Mouse (Mus musculus) midbrain, embryonic 11.5 days (tissue): ENCODE data around the gene Gpank1. TPM values are rescaled to one million over a fixed set of nuclear protein-coding genes. Genes with fewer than 3 reads are reported as not detected.
"Not testable (repeated sequence)": the region's sequence is repeated elsewhere in the genome, so short reads cannot be mapped to it uniquely, and the experiment has no call there.

Experiments used
- ATAC-seq: fragments of 200-750 bp; cut with Nextera tagmentation; 2 replicates; pipeline ENCODE4 v1.8.0; 2017; ENCODE audit warnings: moderate TSS enrichment, moderate library complexity; ENCODE audit not compliant: low FRiP score
- DNase-seq: peaks from one replicate; pipeline ENCODE4 v3.0.0; 2015; ENCODE audit warnings: low spot score; ENCODE audit errors: missing footprints
- H3K27ac ChIP-seq: fragments of 300-500 bp; sonication (generic); 2 replicates; pipeline ENCODE4 v1.5.1; 2014; ENCODE audit warnings: low read depth, low read length
- H3K27me3 ChIP-seq: fragments of 300-500 bp; sonication (generic); 2 replicates; pipeline ENCODE4 v1.6.1; 2014; ENCODE audit warnings: mild to moderate bottlenecking, low read length, moderate library complexity, mixed read lengths; ENCODE audit not compliant: control insufficient read depth, insufficient read depth
- H3K36me3 ChIP-seq: fragments of 300-500 bp; sonication (generic); 2 replicates; pipeline ENCODE4 v1.6.1; 2014; ENCODE audit warnings: mild to moderate bottlenecking, low read length, moderate library complexity, mixed read lengths; ENCODE audit not compliant: control insufficient read depth, insufficient read depth
- H3K4me1 ChIP-seq: fragments of 300-500 bp; sonication (generic); 2 replicates; pipeline ENCODE4 v1.6.1; 2014; ENCODE audit warnings: low read length; ENCODE audit not compliant: control insufficient read depth, insufficient read depth
- H3K4me2 ChIP-seq: fragments of 300-500 bp; sonication (generic); 2 replicates; pipeline ENCODE4 v1.6.1; 2014; ENCODE audit warnings: mild to moderate bottlenecking, moderate library complexity
- H3K4me3 ChIP-seq: fragments of 300-500 bp; sonication (generic); 2 replicates; pipeline ENCODE4 v1.5.1; 2014; ENCODE audit warnings: low read depth, low read length
- H3K9ac ChIP-seq: fragments of 300-500 bp; sonication (generic); 2 replicates; pipeline ENCODE4 v1.6.1; 2014; ENCODE audit warnings: low read length
- H3K9me3 ChIP-seq: fragments of 300-500 bp; sonication (generic); 2 replicates; pipeline ENCODE4 v1.6.1; 2016; ENCODE audit warnings: low read length; ENCODE audit not compliant: control insufficient read depth
- WGBS: fragments of 180-500 bp; shearing (Covaris S2); extraction: QIAGEN DNeasy Blood & Tissue Kit; methylation state at CpG from one replicate; pipeline ENCODE4 v1.1.7; 2014; 5-methylcytosine and 5-hydroxymethylcytosine counted together
- polyA plus RNA-seq: library from polyadenylated mRNA; unstranded; fragments of >200 nt; fragmentation: Nextera tagmentation; extraction: Ambion mirVana; gene quantifications from 2 replicates; pipeline ENCODE4 v1.2.1, GENCODE M21; 2014

Gene Gpank1
- polyA plus RNA-seq, 1 experiment from 2014 or later, result 26.3 TPM

- peaks cover 8% of the 10 kb centered on the region for H3K4me1 ChIP-seq
- H3K36me3 ChIP-seq, result peaks cover 4% of the 10 kb centered on the region; the same call in 1 of the 2 replicates
- H3K4me3 ChIP-seq, result no peak overlapping the region
- H3K9me3 ChIP-seq, result no peaks in the 10 kb centered on the region
- 22% methylated on average over 13 of the region's 13 CpGs for WGBS
- no peaks in the 10 kb centered on the region for H3K27me3 ChIP-seq
- DNase-seq (peak; percentile 89), ATAC-seq (peak; percentile 50)
- peak overlapping the region; percentile 39 for H3K4me2 ChIP-seq
- peak overlapping the region; percentile 65 for H3K9ac ChIP-seq
- H3K27ac ChIP-seq, result no peak overlapping the region
Measured at GRCm38 (mm10) chr17:35105740-35106389, 15.4 kb upstream of the Gpank1 start.

GRCm38 (mm10) chr17:35106522-35106921, 14.7 kb upstream of the Gpank1 start:
- H3K27ac ChIP-seq, result no peak overlapping the region

GRCm38 (mm10) chr17:35108097-35108496, 13.2 kb upstream of the Gpank1 start, which contains the start of gene Ly6g5c:
TSS of gene Ly6g5c (plus strand) at chr17:35108279.
- Histone ChIP-seq H3K9me3 (no peaks in the 10 kb centered on the region), H3K36me3 (no peaks in the 10 kb centered on the region), H3K4me1 (peaks cover 8% of the 10 kb centered on the region), H3K27me3 (no peaks in the 10 kb centered on the region), H3K27ac (no peak within 1 kb of the TSS), H3K4me2 (no peak within 1 kb of the TSS), H3K4me3 (no peak within 1 kb of the TSS), H3K9ac (no peak within 1 kb of the TSS)
- WGBS, result 89% methylated on average over 6 of the region's 6 CpGs
- no peak for DNase-seq
- ATAC-seq, result no peak

More at GRCm38 (mm10) chr17:35106522-35106921, 14.7 kb upstream of the Gpank1 start:
- Histone ChIP-seq H3K9ac (peak overlapping the region; percentile 65), H3K36me3 (peaks cover under 1% of the 10 kb centered on the region; the same call in 1 of the 2 replicates), H3K4me1 (peaks cover 8% of the 10 kb centered on the region), H3K27me3 (no peaks in the 10 kb centered on the region), H3K4me3 (no peak overlapping the region), H3K4me2 (peak overlapping the region; percentile 39), H3K9me3 (no peaks in the 10 kb centered on the region)
- DNase-seq (no peak), ATAC-seq (no peak)
- WGBS, result 69% methylated on average over 3 of the region's 3 CpGs

- Histone ChIP-seq H3K4me2 (no peak overlapping the region), H3K4me1 (no peaks in the 10 kb centered on the region), H3K4me3 (no peak overlapping the region), H3K36me3 (peaks cover 10% of the 10 kb centered on the region), H3K9me3 (no peaks in the 10 kb centered on the region), H3K27me3 (no peaks in the 10 kb centered on the region), H3K9ac (no peak overlapping the region), H3K27ac (no peak overlapping the region)
- ATAC-seq, result no peak
- no peak for DNase-seq
- WGBS, result 75% methylated on average over 9 of the region's 9 CpGs
Measured at GRCm38 (mm10) chr17:35111774-35112173, 9.5 kb upstream of the Gpank1 start.

- peaks cover 18% of the 10 kb centered on the region for H3K36me3 ChIP-seq
- H3K27me3 ChIP-seq, result no peaks in the 10 kb centered on the region
- no peak within 1 kb of the TSS; the same call in 1 of the 2 replicates for H3K9ac ChIP-seq
- no peak within 1 kb of the TSS for H3K4me3 ChIP-seq
- DNase-seq (no peak), ATAC-seq (no peak)
- no peak within 1 kb of the TSS for H3K27ac ChIP-seq
- peaks cover 4% of the 10 kb centered on the region for H3K4me1 ChIP-seq
- 87% methylated on average over 8 of the region's 8 CpGs for WGBS
- H3K4me2 ChIP-seq, result no peak within 1 kb of the TSS
- H3K9me3 ChIP-seq, result no peaks in the 10 kb centered on the region
Measured at GRCm38 (mm10) chr17:35115046-35116019, 5.9 kb upstream of the Gpank1 start, which contains the start of gene Ly6g5b. TSS of gene Ly6g5b (minus strand) at chr17:35115428.

GRCm38 (mm10) chr17:35120745-35121142, 511 bp upstream of the Gpank1 start:
- H3K27ac ChIP-seq, result no peak overlapping the region
- H3K4me3 ChIP-seq, result peak overlapping the region; percentile 86
- H3K36me3 ChIP-seq, result peaks cover 14% of the 10 kb centered on the region
- H3K4me1 ChIP-seq, result peaks cover 13% of the 10 kb centered on the region
- peak overlapping the region; percentile 88 for H3K9ac ChIP-seq
- peak overlapping the region; percentile 98 for H3K4me2 ChIP-seq
- no peaks in the 10 kb centered on the region for H3K9me3 ChIP-seq
- no peaks in the 10 kb centered on the region for H3K27me3 ChIP-seq
- DNase-seq (peak; percentile 86), ATAC-seq (no peak; the same call in 1 of the 2 replicates)
- WGBS, result under 1% methylated on average over 33 of the region's 33 CpGs

GRCm38 (mm10) chr17:35121871-35122303, 632 bp downstream of the Gpank1 start, which contains the start of gene Csnk2b:
TSS of gene Csnk2b (minus strand) at chr17:35122053.
- Histone ChIP-seq H3K4me2 (peak within 1 kb of the TSS; percentile 98), H3K4me1 (peaks cover 20% of the 10 kb centered on the region), H3K4me3 (peak within 1 kb of the TSS; percentile 86), H3K36me3 (peaks cover 8% of the 10 kb centered on the region), H3K9me3 (no peaks in the 10 kb centered on the region), H3K9ac (peak within 1 kb of the TSS; percentile 88), H3K27ac (peak within 1 kb of the TSS; percentile 86), H3K27me3 (no peaks in the 10 kb centered on the region)
- DNase-seq, result peak; percentile 93
- WGBS, result under 1% methylated on average over 19 of the region's 19 CpGs
- no peak for ATAC-seq

- WGBS, result 94% methylated on average over 9 of the region's 9 CpGs
- not testable (repeated sequence) for H3K4me3 ChIP-seq, H3K9me3 ChIP-seq, H3K9ac ChIP-seq, ATAC-seq, H3K36me3 ChIP-seq, H3K27me3 ChIP-seq, DNase-seq, H3K4me2 ChIP-seq, H3K27ac ChIP-seq
- peaks cover 23% of the 10 kb centered on the region for H3K4me1 ChIP-seq
Measured at GRCm38 (mm10) chr17:35123287-35123686, 2.0 kb downstream of the Gpank1 start.
